Mouse (Mus musculus): ENCODE measurements around the gene Spg7. TPM values are rescaled to one million over a fixed set of nuclear protein-coding genes. Genes with fewer than 3 reads are reported as not detected.
"Not testable (repeated sequence)": the region's sequence is repeated elsewhere in the genome, so short reads cannot be mapped to it uniquely, and the experiment has no call there.

Gene Spg7
- polyA plus RNA-seq, 1 experiment, result 104 TPM

DNA sequence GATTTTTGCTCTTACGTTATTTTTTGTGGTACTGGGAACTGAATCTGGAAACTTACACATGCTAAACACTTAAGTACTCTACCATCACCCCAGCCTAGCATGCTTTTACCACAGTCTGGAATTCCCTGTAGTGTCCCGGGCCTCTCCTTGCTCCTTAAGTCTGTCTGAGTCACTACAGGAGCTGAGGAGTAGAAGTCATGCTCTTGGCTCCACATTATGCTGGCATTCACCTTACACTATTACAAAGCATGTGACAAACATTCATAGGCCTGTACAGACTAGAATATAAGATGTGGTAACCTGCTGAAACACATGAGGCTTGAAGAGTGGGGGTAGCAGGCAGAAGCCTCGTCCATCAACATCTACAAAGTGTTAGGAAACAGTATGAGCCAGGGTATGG, 40.0 kb upstream of the Spg7 start:
- H3K27me3 ChIP-seq (ENCODE audit: control insufficient read depth, insufficient read depth, low read length), result no peaks in the 10 kb centered on the region
- H3K4me3 ChIP-seq (replicated peaks; ENCODE audit: insufficient read depth, low read depth, low read length), result no peak overlapping the region
- TF ChIP-seq CTCF (IDR thresholded peaks at IDR 0.05; ENCODE audit: borderline replicate concordance, insufficient read depth, low read depth, low read length), result no peak
- no peak for TF ChIP-seq POLR2A (IDR thresholded peaks at IDR 0.05; ENCODE audit: borderline replicate concordance, insufficient read depth, low read length)
- peaks cover 20% of the 10 kb centered on the region for H3K4me1 ChIP-seq (ENCODE audit: control insufficient read depth, insufficient read depth, low read length)
- WGBS, result 65% methylated on average over 3 of the region's 3 CpGs
- no peak for DNase-seq
- no peak overlapping the region for H3K27ac ChIP-seq (ENCODE audit: insufficient read depth, low read length)

DNA sequence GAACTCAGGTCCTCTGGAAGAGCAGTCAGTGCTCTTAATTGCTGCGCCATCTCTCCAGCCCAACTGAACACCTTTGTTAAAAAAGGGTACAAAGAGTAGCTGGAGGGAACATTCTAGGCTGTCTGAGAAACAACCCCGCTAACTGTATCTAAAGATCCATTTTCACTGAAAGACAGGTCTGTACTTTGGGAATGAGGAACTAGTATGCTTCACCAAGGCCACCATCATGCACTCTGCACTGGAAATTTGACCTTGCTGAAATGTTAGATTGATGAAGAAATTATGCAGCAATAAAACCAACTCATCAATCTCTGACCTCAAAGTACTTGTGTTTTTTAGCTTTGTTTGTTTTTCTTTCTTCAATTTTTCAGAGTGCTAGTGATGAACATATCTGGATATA, 38.5 kb upstream of the Spg7 start:
- Histone ChIP-seq H3K4me1 (ENCODE audit: control insufficient read depth, insufficient read depth, low read length) (peaks cover 9% of the 10 kb centered on the region), H3K27ac (ENCODE audit: insufficient read depth, low read length) (no peak overlapping the region), H3K4me3 (replicated peaks; ENCODE audit: insufficient read depth, low read depth, low read length) (no peak overlapping the region), H3K27me3 (ENCODE audit: control insufficient read depth, insufficient read depth, low read length) (no peaks in the 10 kb centered on the region)
- 99% methylated on average over 2 of the region's 2 CpGs for WGBS
- TF ChIP-seq POLR2A (IDR thresholded peaks at IDR 0.05; ENCODE audit: borderline replicate concordance, insufficient read depth, low read length), result no peak
- no peak for TF ChIP-seq CTCF (IDR thresholded peaks at IDR 0.05; ENCODE audit: borderline replicate concordance, insufficient read depth, low read depth, low read length)
- no peak for DNase-seq

DNA sequence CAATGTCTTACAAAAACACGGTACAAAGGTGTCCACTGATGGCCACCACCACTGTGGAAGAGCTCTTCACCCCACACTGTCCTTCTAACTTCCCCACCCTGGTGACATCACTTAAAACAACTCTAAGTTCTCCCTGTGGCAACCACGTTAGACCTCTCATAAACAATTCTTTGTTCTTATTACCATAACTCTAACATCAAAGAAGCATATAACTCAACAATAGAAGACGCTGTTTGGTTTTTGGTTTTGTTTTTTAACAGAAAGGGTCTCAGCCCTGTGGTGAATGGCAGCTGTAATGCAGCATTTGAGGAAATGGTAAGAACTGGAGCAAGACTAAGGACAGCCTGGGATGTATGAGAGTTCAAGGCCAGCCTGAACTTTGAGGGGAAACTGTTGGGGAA, 36.8 kb upstream of the Spg7 start:
- 78% methylated on average over 3 of the region's 3 CpGs for WGBS
- Histone ChIP-seq H3K27me3 (ENCODE audit: control insufficient read depth, insufficient read depth, low read length) (no peaks in the 10 kb centered on the region), H3K4me3 (replicated peaks; ENCODE audit: insufficient read depth, low read depth, low read length) (no peak overlapping the region), H3K4me1 (ENCODE audit: control insufficient read depth, insufficient read depth, low read length) (peaks cover 12% of the 10 kb centered on the region), H3K27ac (ENCODE audit: insufficient read depth, low read length) (no peak overlapping the region)
- no peak for DNase-seq
- TF ChIP-seq POLR2A (IDR thresholded peaks at IDR 0.05; ENCODE audit: borderline replicate concordance, insufficient read depth, low read length) (no peak), CTCF (IDR thresholded peaks at IDR 0.05; ENCODE audit: borderline replicate concordance, insufficient read depth, low read depth, low read length) (no peak)

DNA sequence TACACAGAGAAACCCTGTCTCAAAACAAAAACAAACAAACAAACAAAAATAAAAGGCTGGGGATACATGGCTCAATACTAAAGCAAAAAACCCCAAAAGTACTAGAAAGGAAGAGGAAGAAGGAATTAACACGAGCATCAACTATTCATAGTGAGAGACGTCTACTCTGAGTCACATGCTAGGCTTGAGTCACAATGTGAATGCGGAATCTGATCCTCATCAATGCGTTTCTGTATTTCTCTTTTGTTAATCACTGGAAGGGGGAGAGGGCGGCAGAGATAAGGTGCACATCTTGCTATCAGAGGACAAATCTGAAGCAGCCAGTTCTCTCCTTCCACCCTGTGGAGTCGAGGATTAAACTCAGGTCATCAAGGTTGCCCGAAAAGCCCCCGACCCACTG, 35.0 kb upstream of the Spg7 start:
- TF ChIP-seq CTCF (IDR thresholded peaks at IDR 0.05; ENCODE audit: borderline replicate concordance, insufficient read depth, low read depth, low read length) (no peak), POLR2A (IDR thresholded peaks at IDR 0.05; ENCODE audit: borderline replicate concordance, insufficient read depth, low read length) (no peak)
- Histone ChIP-seq H3K27ac (ENCODE audit: insufficient read depth, low read length) (no peak overlapping the region), H3K27me3 (ENCODE audit: control insufficient read depth, insufficient read depth, low read length) (no peaks in the 10 kb centered on the region), H3K4me3 (replicated peaks; ENCODE audit: insufficient read depth, low read depth, low read length) (no peak overlapping the region), H3K4me1 (ENCODE audit: control insufficient read depth, insufficient read depth, low read length) (peaks cover 6% of the 10 kb centered on the region; the same call in 1 of the 2 replicates)
- DNase-seq, result no peak
- 82% methylated on average over 8 of the region's 8 CpGs for WGBS

DNA sequence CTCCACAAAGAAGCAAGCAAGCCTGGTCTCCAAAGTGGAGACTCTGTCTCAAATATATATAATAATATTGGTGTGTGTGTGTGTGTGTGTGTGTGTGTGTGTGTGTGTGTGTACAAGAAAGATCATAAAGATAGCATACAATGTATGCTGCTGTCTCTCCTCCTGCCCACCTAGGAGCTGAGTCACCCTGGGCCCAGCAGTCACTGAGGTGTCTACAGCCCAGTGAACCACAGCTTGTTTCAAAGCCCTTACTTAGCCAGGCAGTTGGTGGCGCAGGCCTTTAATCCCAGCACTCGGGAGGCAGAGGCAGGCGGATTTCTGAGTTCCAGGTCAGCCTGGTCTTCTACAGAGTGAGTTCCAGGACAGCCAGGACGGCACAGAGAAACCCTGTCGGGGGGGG, 32.7 kb upstream of the Spg7 start:
- WGBS, result 52% methylated on average over 5 of the region's 5 CpGs
- H3K4me1 ChIP-seq (ENCODE audit: control insufficient read depth, insufficient read depth, low read length); H3K27ac ChIP-seq (ENCODE audit: insufficient read depth, low read length); H3K4me3 ChIP-seq (replicated peaks; ENCODE audit: insufficient read depth, low read depth, low read length); DNase-seq; H3K27me3 ChIP-seq (ENCODE audit: control insufficient read depth, insufficient read depth, low read length): not testable (repeated sequence)

DNA sequence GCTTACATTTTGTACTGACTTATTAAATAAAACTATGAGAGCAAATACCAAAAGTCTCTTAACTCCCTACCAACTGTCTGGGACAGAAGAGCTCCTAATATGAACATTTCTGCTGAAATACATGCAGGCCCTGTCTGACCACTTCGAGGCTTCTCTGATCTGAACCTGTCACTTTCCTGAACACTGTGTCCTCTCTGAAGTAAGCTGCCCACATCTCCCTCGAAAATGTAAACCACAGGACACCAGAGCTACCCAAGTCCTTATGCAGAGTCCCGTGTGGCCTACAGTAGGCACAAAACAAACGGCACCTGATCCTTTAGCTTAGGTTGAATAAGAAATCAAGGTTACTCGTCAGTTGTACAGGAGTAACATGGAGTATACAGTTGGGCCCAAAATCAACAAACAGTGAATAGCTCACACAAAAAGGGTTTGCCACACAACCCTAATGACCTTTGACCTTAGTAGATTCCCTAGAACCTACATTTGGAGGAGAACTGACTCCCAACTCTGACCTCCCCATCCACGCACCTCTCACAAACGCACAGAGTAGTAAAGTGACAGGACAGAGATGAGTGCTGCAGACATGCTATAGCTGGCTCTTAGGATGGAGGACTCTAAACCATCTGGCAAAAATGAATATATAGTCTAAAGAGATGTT, 31.3 kb upstream of the Spg7 start:
- TF ChIP-seq POLR2A (IDR thresholded peaks at IDR 0.05; ENCODE audit: borderline replicate concordance, insufficient read depth, low read length), result no peak
- no peak for TF ChIP-seq CTCF (IDR thresholded peaks at IDR 0.05; ENCODE audit: borderline replicate concordance, insufficient read depth, low read depth, low read length)
- 68% methylated on average over 7 of the region's 7 CpGs for WGBS
- Histone ChIP-seq H3K27ac (ENCODE audit: insufficient read depth, low read length) (no peak overlapping the region), H3K27me3 (ENCODE audit: control insufficient read depth, insufficient read depth, low read length) (no peaks in the 10 kb centered on the region), H3K4me1 (ENCODE audit: control insufficient read depth, insufficient read depth, low read length) (peaks cover 6% of the 10 kb centered on the region; the same call in 1 of the 2 replicates), H3K4me3 (replicated peaks; ENCODE audit: insufficient read depth, low read depth, low read length) (no peak overlapping the region)
- DNase-seq, result no peak

DNA sequence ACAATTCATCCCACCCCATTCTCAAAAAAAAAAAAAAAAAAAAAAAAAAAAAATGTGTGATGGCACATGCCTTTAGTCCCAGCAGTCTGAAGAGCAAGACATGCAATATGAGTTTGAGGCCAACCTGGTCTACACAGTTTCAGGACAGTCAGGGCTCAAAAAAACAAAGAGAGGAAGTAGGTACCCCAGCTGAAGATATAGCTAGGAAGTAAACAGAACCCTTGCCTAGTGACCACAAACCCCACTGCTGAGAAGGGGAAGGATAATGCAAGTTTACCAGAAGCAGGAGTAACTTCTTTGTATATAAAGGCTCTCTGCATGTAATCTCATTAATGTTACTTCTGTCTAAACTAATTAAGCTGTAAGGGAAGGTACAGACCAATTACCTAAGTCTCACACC, 30.0 kb upstream of the Spg7 start:
- H3K4me3 ChIP-seq (replicated peaks; ENCODE audit: insufficient read depth, low read depth, low read length), result no peak overlapping the region
- no peak overlapping the region for H3K27ac ChIP-seq (ENCODE audit: insufficient read depth, low read length)
- TF ChIP-seq POLR2A (IDR thresholded peaks at IDR 0.05; ENCODE audit: borderline replicate concordance, insufficient read depth, low read length), result no peak
- no peak for TF ChIP-seq CTCF (IDR thresholded peaks at IDR 0.05; ENCODE audit: borderline replicate concordance, insufficient read depth, low read depth, low read length)
- no peak for DNase-seq
- H3K4me1 ChIP-seq (ENCODE audit: control insufficient read depth, insufficient read depth, low read length), result peaks cover 9% of the 10 kb centered on the region; the same call in 1 of the 2 replicates
- no peaks in the 10 kb centered on the region for H3K27me3 ChIP-seq (ENCODE audit: control insufficient read depth, insufficient read depth, low read length)

DNA sequence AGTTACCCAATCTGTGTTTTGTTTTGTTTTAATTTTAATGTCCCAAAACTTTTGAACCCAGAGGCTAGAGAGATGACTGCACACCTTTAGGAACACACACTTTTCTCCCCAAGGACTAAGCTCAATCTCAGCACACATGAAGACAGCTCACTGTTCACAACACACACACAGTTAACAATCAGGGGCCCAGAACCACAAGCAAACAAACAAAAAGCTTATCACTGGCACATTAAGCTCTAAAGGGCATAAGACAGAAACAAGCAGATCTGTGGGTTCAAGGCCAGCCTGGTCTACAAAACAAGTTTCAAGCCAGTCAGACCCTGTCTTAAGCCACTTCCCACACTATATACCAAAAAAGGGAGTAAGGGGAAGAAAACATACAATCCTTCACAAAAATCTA, 29.3 kb upstream of the Spg7 start:
- Histone ChIP-seq H3K4me1 (ENCODE audit: control insufficient read depth, insufficient read depth, low read length) (peaks cover 9% of the 10 kb centered on the region; the same call in 1 of the 2 replicates), H3K4me3 (replicated peaks; ENCODE audit: insufficient read depth, low read depth, low read length) (no peak overlapping the region), H3K27ac (ENCODE audit: insufficient read depth, low read length) (no peak overlapping the region), H3K27me3 (ENCODE audit: control insufficient read depth, insufficient read depth, low read length) (no peaks in the 10 kb centered on the region)
- DNase-seq, result no peak
- TF ChIP-seq POLR2A (IDR thresholded peaks at IDR 0.05; ENCODE audit: borderline replicate concordance, insufficient read depth, low read length) (no peak), CTCF (IDR thresholded peaks at IDR 0.05; ENCODE audit: borderline replicate concordance, insufficient read depth, low read depth, low read length) (no peak)

Measured in cerebellum, adult 2 months (tissue).